8 mouse cellular contexts compared by ENCODE assay signal in the genomic region with DNA sequence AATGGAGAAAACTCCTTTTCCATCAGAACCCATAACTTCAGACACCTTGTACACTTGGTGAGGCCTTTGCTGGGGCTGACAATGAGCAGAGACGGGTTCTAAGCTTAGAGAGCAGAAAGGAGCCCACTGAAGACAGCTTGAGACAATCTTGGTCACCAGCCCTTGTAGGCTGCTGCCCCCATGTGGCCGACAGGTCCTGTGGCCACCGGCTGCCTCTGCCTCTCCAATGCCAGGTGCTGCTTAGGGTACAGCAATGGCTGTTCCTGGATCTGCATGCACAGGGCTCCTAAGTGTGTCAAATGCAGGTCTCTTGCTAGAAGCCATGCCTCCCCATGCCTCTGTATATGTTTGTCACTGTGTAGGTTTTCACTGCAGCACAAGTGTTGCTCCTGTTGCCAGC. TPM values are rescaled to one million over a fixed set of nuclear protein-coding genes. Genes with fewer than 3 reads are reported as not detected.
DNase-seq lines count a peak whose midpoint lies in the region; ATAC-seq and TF ChIP-seq lines count a peak whose summit lies in the region.

No protein-coding gene starts in this region.

- H3K27ac ChIP-seq in forebrain, embryonic 14.5 days (ENCODE audit: low read depth, low read length): no peak overlapping the region

- no peak overlapping the region for H3K4me3 ChIP-seq in E14TG2a.4 (replicated peaks; ENCODE audit: low read length)
- no peak overlapping the region for H3K4me3 ChIP-seq in forebrain, embryonic 14.5 days (ENCODE audit: low read depth, low read length)
- H3K4me3 ChIP-seq in lung, adult 2 months (replicated peaks; ENCODE audit: extremely low read depth, low read depth, low read length): no peak overlapping the region

- peak; percentile 73 for ATAC-seq in forebrain, embryonic 14.5 days

- peaks cover 46% of the 10 kb centered on the region for H3K4me1 ChIP-seq in E14TG2a.4 (replicated peaks; ENCODE audit: low read depth, low read length)
- H3K4me1 ChIP-seq in forebrain, embryonic 14.5 days (ENCODE audit: control insufficient read depth, insufficient read depth, low read length): no peaks in the 10 kb centered on the region
- H3K4me1 ChIP-seq in lung, adult 2 months (ENCODE audit: control insufficient read depth, insufficient read depth, low read length): peaks cover 11% of the 10 kb centered on the region

- H3K27me3 ChIP-seq in E14TG2a.4 (ENCODE audit: insufficient read depth, low read length): no peaks in the 10 kb centered on the region
- no peaks in the 10 kb centered on the region for H3K27me3 ChIP-seq in forebrain, embryonic 14.5 days (replicated peaks; ENCODE audit: control insufficient read depth, insufficient read depth, low read length)

- peak; percentile 89 for TF ChIP-seq CTCF in E14TG2a.4 (conservative IDR thresholded peaks at IDR 0.05; ENCODE audit: low read length)
- peak; percentile 89 for TF ChIP-seq CTCF in lung, adult 2 months (IDR thresholded peaks at IDR 0.05; ENCODE audit: insufficient read depth, low read length)

- H3K9me3 ChIP-seq in E14TG2a.4 (ENCODE audit: low read length): no peaks in the 10 kb centered on the region
- H3K9me3 ChIP-seq in forebrain, embryonic 14.5 days (replicated peaks; ENCODE audit: control insufficient read depth, low read length): no peaks in the 10 kb centered on the region

- peak; percentile 33 for DNase-seq in c-Kit-positive CD71-positive TER-119-positive erythroid progenitor cells, embryonic 14.5 days (ENCODE audit: low spot score)
- DNase-seq in forebrain, embryonic 14.5 days (ENCODE audit: low spot score): peak; percentile 69
- DNase-seq in heart, postnatal 25 days (ENCODE audit: low spot score): peak; percentile 64
- peak; percentile 36 to 84 for DNase-seq in layer of hippocampus, adult 18-20 months (ENCODE audit: low spot score in 2 of 2)
- peak; percentile 78 for DNase-seq in lung, adult 2 months
- DNase-seq in ovary, adult 18-20 months (ENCODE audit: low spot score): peak; percentile 55
- peak; percentile 90 for DNase-seq in thymus, postnatal 0 days (ENCODE audit: low spot score)

- WGBS in forebrain, embryonic 14.5 days: 20% methylated on average over 3 of the region's 3 CpGs
- WGBS in lung, adult 2 months: 9% methylated on average over 3 of the region's 3 CpGs

- TF ChIP-seq POLR2A in lung, adult 2 months (IDR thresholded peaks at IDR 0.05; ENCODE audit: borderline replicate concordance, extremely low read depth, low read depth, low read length): 0 out of 2 replicates have a peak, but pooled peaks have one; percentile 10

- no peak overlapping the region for H3K4me2 ChIP-seq in forebrain, embryonic 14.5 days (ENCODE audit: low read length)

- no peak overlapping the region for H3K9ac ChIP-seq in forebrain, embryonic 14.5 days (ENCODE audit: low read length)

- intact Hi-C loops in heart, postnatal 25 days (cut with DNase I): loop anchor here (1.0 to 2.0 kb wide), 4 partner anchors 29 to 189 kb away; no protein-coding TSS in a partner anchor

- H3K36me3 ChIP-seq in E14TG2a.4 (ENCODE audit: insufficient read depth, low read length): peaks cover 100% of the 10 kb centered on the region
- H3K36me3 ChIP-seq in forebrain, embryonic 14.5 days (ENCODE audit: control insufficient read depth, insufficient read depth, low read length): peaks cover 99% of the 10 kb centered on the region

RNA-seq across cellular contexts. Expression of a gene that starts 47.0 kb away (rescaled TPM):
- polyA plus RNA-seq in forebrain, embryonic 14.5 days (2014; fragmentation: Nextera tagmentation; extraction: Ambion mirVana): 3.7 and 4.2 TPM in 2 replicates
- 10 to 100 TPM; 48.2 to 62.5 TPM for total RNA-seq in heart, postnatal 25 days (2021)
- total RNA-seq in layer of hippocampus, adult 18-20 months (2021): 10 to 100 TPM; 20.1 to 22.2 TPM
- polyA plus RNA-seq in lung, adult 2 months (2012; rRNA removed): 144 and 340 TPM in 2 replicates
- 16.8 and 21.4 TPM in 2 replicates for polyA plus RNA-seq in thymus, postnatal 0 days (2015; fragmentation: Nextera tagmentation; extraction: Ambion mirVana)

RNA-seq across cellular contexts. Expression of a gene that starts 55.4 kb away (rescaled TPM):
- polyA plus RNA-seq in forebrain, embryonic 14.5 days (2014; fragmentation: Nextera tagmentation; extraction: Ambion mirVana): 57.8 and 65.5 TPM in 2 replicates
- total RNA-seq in heart, postnatal 25 days (2021): 10 to 100 TPM; 38.9 to 41.8 TPM
- 10 to 100 TPM; 60.6 to 67.8 TPM for total RNA-seq in layer of hippocampus, adult 18-20 months (2021)
- 35.5 and 48.3 TPM in 2 replicates for polyA plus RNA-seq in lung, adult 2 months (2012; rRNA removed)
- 35.3 and 35.9 TPM in 2 replicates for polyA plus RNA-seq in thymus, postnatal 0 days (2015; fragmentation: Nextera tagmentation; extraction: Ambion mirVana)

Comparison
In these comparisons a context has a peak if more than half of its experiments do, and no peak if none do; other contexts are left out.
1. DNase-seq: peak in every context shown above with its lines; median percentile 90 in thymus, postnatal 0 days; 78 in lung, adult 2 months; 69 in forebrain, embryonic 14.5 days; 64 in heart, postnatal 25 days; 60 in layer of hippocampus, adult 18-20 months; 55 in ovary, adult 18-20 months; 33 in c-Kit-positive CD71-positive TER-119-positive erythroid progenitor cells, embryonic 14.5 days.